Mouse (Mus musculus) intestine, postnatal 0 days (tissue): ENCODE results near the gene Afg3l1. TPM values are rescaled to one million over a fixed set of nuclear protein-coding genes. Genes with fewer than 3 reads are reported as not detected.
"Not testable (repeated sequence)": the region's sequence is repeated elsewhere in the genome, so short reads cannot be mapped to it uniquely, and the experiment has no call there.

ENCODE experiments used
- ATAC-seq: fragments of 200-750 bp; cut with Nextera tagmentation; 2 replicates; pipeline ENCODE4 v1.8.0; 2017; ENCODE audit warnings: mild to moderate bottlenecking, moderate TSS enrichment, moderate library complexity
- H3K27ac ChIP-seq: fragments of 300-500 bp; sonication (generic); 2 replicates; pipeline ENCODE4 v1.5.1; 2014; ENCODE audit warnings: mild to moderate bottlenecking, low read depth, low read length, moderate library complexity
- H3K27me3 ChIP-seq: fragments of 300-500 bp; sonication (generic); replicated peaks from 2 replicates; pipeline ENCODE4 v1.6.1; 2014; ENCODE audit warnings: low read length, mixed read lengths; ENCODE audit not compliant: control insufficient read depth, insufficient read depth
- H3K36me3 ChIP-seq: fragments of 300-500 bp; sonication (generic); 2 replicates; pipeline ENCODE4 v1.6.1; 2014; ENCODE audit warnings: mild to moderate bottlenecking, moderate library complexity; ENCODE audit not compliant: control insufficient read depth, insufficient read depth
- H3K4me1 ChIP-seq: fragments of 300-500 bp; sonication (generic); replicated peaks from 2 replicates; pipeline ENCODE4 v1.6.1; 2014; ENCODE audit warnings: antibody characterized with exemption, low read length, mixed read lengths; ENCODE audit not compliant: control insufficient read depth, insufficient read depth
- H3K4me2 ChIP-seq: fragments of 300-500 bp; sonication (generic); replicated peaks from 2 replicates; pipeline ENCODE4 v1.6.1; 2014; ENCODE audit warnings: low read depth, mild to moderate bottlenecking, moderate library complexity
- H3K4me3 ChIP-seq: fragments of 300-500 bp; sonication (generic); 2 replicates; pipeline ENCODE4 v1.5.1; 2014; ENCODE audit warnings: low read depth, low read length
- H3K9ac ChIP-seq: fragments of 300-500 bp; sonication (generic); 2 replicates; pipeline ENCODE4 v1.6.1; 2014; ENCODE audit warnings: mild to moderate bottlenecking, low read depth, low read length
- H3K9me3 ChIP-seq: fragments of 300-500 bp; sonication (generic); 2 replicates; pipeline ENCODE4 v1.6.1; 2016; ENCODE audit warnings: mixed run types; ENCODE audit not compliant: control insufficient read depth
- CTCF ChIP-seq: sonication (generic); IDR thresholded peaks from 2 replicates; pipeline ENCODE4 v1.5.1; 2016; ENCODE audit warnings: low read depth, mild to moderate bottlenecking, control low read depth, antibody characterized with exemption, moderate library complexity
- WGBS: fragments of 180-500 bp; shearing (Covaris S2); extraction: QIAGEN DNeasy Blood & Tissue Kit; methylation state at CpG from one replicate; pipeline ENCODE4 v1.1.7; 2014; 5-methylcytosine and 5-hydroxymethylcytosine counted together
- polyA plus RNA-seq: library from polyadenylated mRNA; unstranded; fragments of >200 nt; fragmentation: Nextera tagmentation; extraction: Ambion mirVana; gene quantifications from 2 replicates; pipeline ENCODE4 v1.2.1, GENCODE M21; 2015

Afg3l1 gene
- polyA plus RNA-seq, 1 experiment from 2014 or later: 30.8 TPM

DNA sequence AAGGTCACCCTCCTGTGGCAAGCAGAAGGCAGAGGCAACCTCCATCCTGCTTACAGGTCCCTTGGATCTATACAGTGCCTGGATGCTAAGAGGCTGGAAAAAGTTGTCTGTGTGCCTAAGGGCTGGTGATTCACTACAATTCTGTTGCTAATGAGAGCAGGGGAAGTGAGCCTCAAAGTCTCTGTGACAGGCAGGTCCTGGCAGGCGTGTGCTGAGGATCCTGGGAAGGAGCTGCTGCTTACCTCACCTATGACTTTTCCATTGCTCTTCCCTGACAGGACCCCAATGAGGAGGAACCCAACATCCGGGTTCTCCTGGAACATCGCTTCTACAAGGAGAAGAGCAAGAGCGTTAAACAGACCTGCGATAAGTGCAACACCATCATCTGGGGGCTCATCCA, 23.8 kb upstream of the Afg3l1 start:
- TF ChIP-seq CTCF: no peak
- Histone ChIP-seq H3K4me2 (no peak overlapping the region), H3K4me1 (no peaks in the 10 kb centered on the region), H3K9ac (no peak overlapping the region), H3K4me3 (no peak overlapping the region), H3K9me3 (no peaks in the 10 kb centered on the region), H3K27me3 (no peaks in the 10 kb centered on the region), H3K27ac (no peak overlapping the region), H3K36me3 (peaks cover 55% of the 10 kb centered on the region)
- WGBS: 89% methylated on average over 5 of the region's 5 CpGs
- no peak for ATAC-seq

DNA sequence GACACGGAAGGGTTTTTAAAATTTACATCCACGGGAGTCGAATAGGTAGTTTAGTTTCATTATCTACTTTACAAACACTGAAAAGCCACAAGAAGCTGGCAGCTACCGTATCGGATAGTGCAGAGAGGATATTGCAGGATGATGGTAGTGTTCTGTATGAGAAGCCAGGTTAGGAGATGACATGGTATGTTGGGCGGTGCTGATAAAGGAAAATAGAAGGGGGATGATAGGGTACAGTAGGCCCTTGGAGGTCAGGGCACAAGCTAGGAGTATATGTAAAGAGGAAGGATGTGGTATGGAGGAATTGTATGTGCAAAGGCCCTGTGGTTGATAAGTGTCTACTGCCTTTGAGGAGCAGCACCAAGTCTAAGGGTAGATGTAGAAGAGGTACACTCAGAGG, 23.1 kb upstream of the Afg3l1 start:
- no peaks in the 10 kb centered on the region for H3K9me3 ChIP-seq
- H3K27me3 ChIP-seq: no peaks in the 10 kb centered on the region
- peaks cover 61% of the 10 kb centered on the region for H3K36me3 ChIP-seq
- no peak overlapping the region for H3K9ac ChIP-seq
- no peak overlapping the region for H3K4me3 ChIP-seq
- no peak overlapping the region for H3K27ac ChIP-seq
- ATAC-seq: no peak
- H3K4me1 ChIP-seq: no peaks in the 10 kb centered on the region
- WGBS: 93% methylated on average over 6 of the region's 6 CpGs
- no peak overlapping the region for H3K4me2 ChIP-seq
- no peak for TF ChIP-seq CTCF

DNA sequence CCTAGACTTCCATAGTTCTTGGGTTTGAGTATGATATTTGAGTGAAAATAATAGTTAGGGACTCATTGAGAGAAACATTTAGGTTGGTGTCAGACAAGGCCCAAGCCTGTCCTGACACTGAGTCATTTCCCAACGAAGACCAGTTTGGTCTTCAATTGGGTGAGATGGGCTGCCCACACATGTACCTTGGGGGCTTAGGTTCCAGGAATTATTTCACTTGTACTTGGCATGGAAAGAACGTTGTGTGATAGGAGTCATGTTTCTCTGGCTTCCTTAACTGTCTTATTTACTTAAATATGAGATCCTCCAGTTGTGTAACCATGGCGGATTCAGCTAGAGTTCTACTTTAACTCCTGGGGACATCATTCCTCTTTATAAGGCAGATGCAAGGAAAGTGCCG, 14.1 kb upstream of the Afg3l1 start:
- no peaks in the 10 kb centered on the region for H3K27me3 ChIP-seq
- H3K36me3 ChIP-seq: peaks cover 33% of the 10 kb centered on the region
- H3K4me3 ChIP-seq: no peak overlapping the region
- H3K9me3 ChIP-seq: no peaks in the 10 kb centered on the region
- ATAC-seq: no peak
- H3K27ac ChIP-seq: no peak overlapping the region
- no peak for TF ChIP-seq CTCF
- no peak overlapping the region for H3K4me2 ChIP-seq
- 83% methylated on average over 4 of the region's 4 CpGs for WGBS
- H3K4me1 ChIP-seq: no peaks in the 10 kb centered on the region
- no peak overlapping the region for H3K9ac ChIP-seq

DNA sequence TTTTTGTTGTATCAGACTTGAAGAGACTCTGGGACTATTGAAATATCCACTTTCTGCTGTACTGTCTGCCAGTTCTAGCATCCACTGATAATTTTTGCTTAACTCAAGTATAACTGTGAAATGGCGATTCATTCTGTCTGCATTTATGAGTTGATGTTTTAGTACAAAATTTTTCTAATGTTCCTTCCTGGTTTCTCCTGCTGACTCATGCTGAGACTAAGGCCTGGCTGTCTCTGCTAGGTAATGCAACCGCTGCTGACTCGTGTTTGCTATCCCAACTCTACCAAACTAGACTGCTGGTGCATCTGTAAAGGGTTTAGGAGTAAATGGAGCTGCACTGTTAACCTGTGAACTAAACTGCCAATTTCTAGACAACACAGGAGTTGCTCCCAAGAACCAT, 10.2 kb upstream of the Afg3l1 start:
- Histone ChIP-seq H3K4me3 (no peak overlapping the region), H3K4me2 (no peak overlapping the region), H3K27ac (no peak overlapping the region), H3K4me1 (no peaks in the 10 kb centered on the region), H3K9me3 (no peaks in the 10 kb centered on the region), H3K9ac (no peak overlapping the region), H3K27me3 (no peaks in the 10 kb centered on the region), H3K36me3 (0 out of 2 replicates have a peak, but pooled peaks cover 4% of the 10 kb centered on the region)
- no peak for ATAC-seq
- WGBS: 64% methylated on average over 3 of the region's 3 CpGs
- no peak for TF ChIP-seq CTCF

DNA sequence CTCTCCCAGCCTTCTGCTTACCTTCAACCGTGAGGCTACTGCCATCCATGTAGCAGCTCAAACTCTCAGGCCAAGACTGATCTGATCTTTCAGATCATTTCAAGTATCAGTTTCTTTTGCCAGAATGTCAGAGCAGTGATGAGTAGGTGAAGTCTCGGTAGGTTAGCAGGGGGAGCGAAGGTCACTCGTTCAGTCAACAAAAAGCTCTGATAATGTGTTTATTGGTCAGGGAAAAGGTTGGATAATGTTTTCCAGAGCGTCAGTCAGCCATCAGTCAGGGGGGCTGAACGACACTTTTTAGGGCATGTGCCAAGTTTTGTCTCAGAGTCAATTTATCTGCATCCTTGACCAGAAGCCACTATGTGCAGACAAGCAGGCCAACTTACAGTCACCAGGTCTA, 4.7 kb upstream of the Afg3l1 start:
- not testable (repeated sequence) for H3K4me1 ChIP-seq, H3K36me3 ChIP-seq, H3K27ac ChIP-seq, H3K9me3 ChIP-seq, H3K27me3 ChIP-seq, ATAC-seq, H3K4me3 ChIP-seq, H3K4me2 ChIP-seq, H3K9ac ChIP-seq
- 31% methylated on average over 6 of the region's 6 CpGs for WGBS

DNA sequence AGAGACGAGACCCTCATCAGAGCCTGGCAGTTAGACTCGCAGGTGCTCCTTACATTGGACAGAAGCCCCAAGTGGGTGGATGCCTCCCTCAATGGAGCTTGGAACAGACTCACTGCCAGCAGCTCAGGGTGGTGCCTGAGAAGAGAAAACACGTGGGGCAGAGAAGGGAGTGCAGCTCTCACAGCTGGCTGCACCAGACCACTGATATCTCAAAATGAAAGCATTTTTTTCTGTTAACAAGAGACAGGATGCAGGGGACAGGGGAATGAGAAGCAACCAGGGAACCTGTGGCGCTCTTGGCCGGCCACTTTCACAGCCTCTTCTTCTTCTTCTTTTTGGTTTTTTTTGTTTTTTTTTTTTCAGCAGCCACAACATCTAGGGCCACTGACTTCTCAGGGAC, 3.2 kb upstream of the Afg3l1 start:
- H3K9me3 ChIP-seq, H3K27ac ChIP-seq, H3K4me3 ChIP-seq, H3K9ac ChIP-seq, H3K4me2 ChIP-seq, ATAC-seq, H3K36me3 ChIP-seq, H3K4me1 ChIP-seq, H3K27me3 ChIP-seq: not testable (repeated sequence)
- 61% methylated on average over 5 of the region's 5 CpGs for WGBS
